Mouse (Mus musculus): ENCODE measurements around the gene Ubox5.
"Not testable (repeated sequence)": the region's sequence is repeated elsewhere in the genome, so short reads cannot be mapped to it uniquely, and the experiment has no call there.

The Ubox5 gene

DNA sequence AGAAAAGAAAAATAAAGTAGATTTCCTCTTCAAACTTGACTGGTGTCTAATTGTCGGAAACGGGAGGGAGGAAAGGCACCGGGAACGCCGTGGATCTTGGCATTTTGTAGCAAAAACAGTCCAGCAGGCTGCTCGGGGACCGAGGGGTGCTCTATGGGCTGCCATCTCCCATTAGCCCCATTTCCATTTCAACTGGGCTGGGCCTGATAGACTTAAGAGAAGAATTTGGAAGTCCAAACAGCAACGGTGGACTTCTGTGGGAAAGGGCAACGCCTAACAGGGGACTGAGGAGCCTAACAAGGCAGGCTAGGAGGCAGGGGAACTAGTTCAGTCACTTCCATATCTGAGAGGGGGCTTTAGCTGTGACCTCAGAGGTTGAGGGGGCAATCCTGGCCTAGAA lies 52.8 kb downstream of the Ubox5 start:
- in situ Hi-C loops (cut with MboI, MseI): no loop called here

DNA sequence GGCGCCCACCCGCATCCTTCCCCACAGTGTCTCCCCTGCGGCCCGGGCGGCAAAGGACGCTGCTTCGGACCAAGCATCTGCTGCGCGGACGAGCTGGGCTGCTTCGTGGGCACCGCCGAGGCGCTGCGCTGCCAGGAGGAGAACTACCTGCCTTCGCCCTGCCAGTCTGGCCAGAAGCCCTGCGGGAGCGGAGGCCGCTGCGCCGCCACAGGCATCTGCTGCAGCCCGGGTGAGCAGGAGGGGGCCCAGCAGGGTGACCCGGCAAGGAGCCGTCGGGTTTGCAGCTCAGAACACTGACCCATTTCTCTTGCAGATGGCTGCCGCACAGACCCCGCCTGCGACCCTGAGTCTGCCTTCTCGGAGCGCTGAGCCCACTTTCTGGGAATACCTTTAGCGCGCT lies 53.3 kb downstream of the Ubox5 start:
- in situ Hi-C loops (cut with MboI, MseI): not testable (repeated sequence)

DNA sequence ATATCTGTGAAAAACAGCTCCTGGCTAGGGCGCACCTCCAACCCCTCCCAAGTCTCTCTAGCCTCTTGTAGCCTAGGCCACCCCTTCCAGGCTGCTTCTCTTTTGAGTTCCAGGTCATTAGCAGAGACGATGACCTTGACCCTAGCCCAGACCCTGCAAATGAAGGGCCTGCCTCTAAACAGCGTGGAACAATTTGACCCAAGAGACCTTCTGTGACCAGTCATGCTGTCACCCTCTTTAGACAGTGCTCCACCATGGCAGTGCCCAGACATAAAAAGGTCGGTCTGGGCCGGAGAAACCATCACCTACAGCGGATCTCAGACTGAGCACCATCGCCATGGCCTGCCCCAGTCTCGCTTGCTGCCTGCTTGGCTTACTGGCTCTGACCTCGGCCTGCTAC lies 54.0 kb downstream of the Ubox5 start, which contains the start of gene Oxt:
Gene Oxt (plus strand): TSS at position 301 of the 400 bp plus-strand sequence.
- in situ Hi-C loops (cut with MboI, MseI): no loop called here

- in situ Hi-C loops (cut with MboI, MseI): no loop called here
These were observed 54.9 kb downstream of the Ubox5 start for GRCm38 (mm10) chr2:130574960-130575359.

DNA sequence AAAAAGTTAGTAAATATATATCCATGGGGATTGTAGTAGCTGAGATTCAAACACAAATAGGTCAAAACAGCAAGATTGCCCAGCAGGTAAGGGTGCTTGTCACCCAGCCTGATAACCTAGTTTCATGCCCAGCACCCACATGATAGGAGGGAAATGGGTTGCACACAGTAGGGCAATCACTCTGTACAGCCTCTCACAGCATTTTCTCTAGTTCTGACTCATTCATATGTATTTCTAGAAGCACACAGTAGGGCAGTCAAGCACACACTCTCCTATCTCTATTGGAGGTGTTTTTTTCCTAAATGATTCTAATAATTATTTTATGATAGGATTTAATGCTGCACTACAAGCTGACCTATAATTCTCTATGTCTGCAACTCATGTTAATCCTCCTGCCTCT lies 59.9 kb downstream of the Ubox5 start:
- in situ Hi-C loops (cut with MboI, MseI): no loop called here

DNA sequence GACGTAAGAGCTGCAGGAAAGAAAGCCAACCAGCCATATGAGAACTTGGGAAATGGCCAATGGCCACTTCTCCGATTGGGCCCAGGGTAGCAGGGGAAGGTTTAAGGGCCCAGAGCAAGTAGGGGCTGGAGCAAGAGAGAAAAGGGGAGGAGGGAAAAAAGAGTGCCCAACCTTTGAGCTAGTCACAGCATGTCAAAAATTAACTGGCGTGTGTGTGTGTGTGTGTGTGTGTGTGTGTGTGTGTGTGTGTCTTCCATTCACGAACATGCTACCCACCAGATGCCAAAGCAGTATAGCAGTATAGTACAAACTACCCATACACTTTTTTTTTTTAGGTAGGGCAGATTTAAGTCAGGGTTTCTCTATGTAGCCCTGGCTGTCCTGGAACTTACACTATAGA lies 60.9 kb downstream of the Ubox5 start:
- in situ Hi-C loops (cut with MboI, MseI): no loop called here

GRCm38 (mm10) chr2:130564983-130565382 lies 64.9 kb downstream of the Ubox5 start:
- in situ Hi-C loops (cut with MboI, MseI): no loop called here

DNA sequence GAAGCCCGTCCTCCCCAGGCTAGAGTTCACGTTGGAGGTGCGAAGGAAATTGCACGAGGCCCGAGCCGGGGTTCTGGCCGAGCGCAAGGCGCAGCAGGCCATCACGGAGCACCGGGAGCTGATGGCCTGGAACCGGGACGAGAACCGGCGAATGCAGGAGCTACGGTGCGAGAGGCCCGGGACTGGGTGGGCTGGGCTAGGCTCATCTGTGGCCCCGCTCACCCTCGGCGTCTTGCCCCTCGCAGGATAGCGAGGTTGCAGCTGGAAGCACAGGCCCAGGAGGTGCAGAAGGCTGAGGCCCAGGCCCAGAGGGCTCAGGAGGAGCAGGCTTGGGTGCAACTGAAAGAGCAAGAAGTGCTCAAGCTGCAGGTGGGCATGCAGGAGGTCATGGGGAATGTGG lies 65.8 kb downstream of the Ubox5 start:
- in situ Hi-C loops (cut with MboI, MseI): no loop called here

GRCm38 (mm10) chr2:130563212-130564055 lies 66.4 kb downstream of the Ubox5 start, which contains the start of gene Mrps26:
TSS of gene Mrps26 (plus strand) at chr2:130563742.
- in situ Hi-C loops (cut with MboI, MseI): no loop called here

DNA sequence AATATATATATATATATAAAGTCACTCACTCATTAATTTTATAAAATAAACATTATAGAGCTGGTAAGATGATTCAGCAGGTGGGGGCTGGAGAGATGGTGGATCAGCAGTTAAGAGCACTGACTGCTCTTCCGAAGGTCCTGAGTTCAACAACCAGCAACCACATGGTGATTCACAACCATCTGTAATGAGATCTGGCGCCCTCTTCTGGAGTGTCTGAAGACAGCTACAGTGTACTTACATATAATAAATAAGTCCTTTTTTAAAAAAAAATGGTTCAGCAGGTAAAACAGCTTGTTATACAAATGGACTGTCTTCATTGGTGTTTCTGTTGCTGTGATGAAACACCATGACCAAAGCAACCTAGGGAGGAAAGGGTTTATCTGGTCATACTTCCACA lies 71.8 kb downstream of the Ubox5 start:
- in situ Hi-C loops (cut with MboI, MseI): loop anchor here (5.0 kb wide), 1 partner anchor 106 kb away; the partner anchor contains the start of gene Ptpra

DNA sequence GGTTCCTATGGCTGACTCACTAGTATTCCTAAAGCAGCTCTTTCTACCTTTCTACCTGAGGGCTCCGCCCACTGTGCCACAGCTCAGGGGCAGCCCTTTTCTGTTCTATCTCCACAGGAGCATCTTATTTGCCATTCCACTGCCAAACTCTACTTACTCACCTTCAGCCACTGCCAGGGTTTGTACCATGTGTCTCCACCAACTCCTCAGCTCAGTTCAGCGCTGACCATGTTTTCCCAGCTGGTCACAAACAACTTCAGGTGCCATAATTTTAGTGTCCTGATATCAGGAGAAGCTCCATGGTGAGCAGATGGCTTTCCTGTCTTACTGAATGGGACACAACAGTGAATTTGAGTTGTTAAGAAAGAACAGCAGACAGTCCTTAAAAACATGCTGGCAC lies 72.4 kb downstream of the Ubox5 start:
- in situ Hi-C loops (cut with MboI, MseI): loop anchor here (5.0 kb wide), 1 partner anchor 105 kb away; the partner anchor contains the start of gene Ptpra

DNA sequence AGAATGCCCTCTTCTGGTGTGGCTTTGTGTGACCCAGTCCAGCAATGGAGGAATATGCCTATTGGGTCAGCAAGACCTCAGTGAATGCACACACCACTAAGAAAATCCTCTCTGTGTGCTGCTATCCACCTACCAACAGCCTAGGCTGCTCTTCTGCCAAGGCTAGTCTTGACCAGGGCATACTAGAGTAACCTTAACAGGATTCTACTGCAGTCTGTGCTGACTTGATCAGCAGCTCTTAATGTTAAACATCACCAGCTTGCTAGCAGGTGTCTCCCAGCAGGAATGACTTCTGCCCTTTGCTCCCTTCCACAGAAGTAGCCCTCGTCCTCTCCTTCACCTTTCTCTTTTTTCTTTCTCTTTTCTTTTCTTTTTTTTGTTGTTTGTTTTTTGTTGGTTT lies 73.5 kb downstream of the Ubox5 start:
- in situ Hi-C loops (cut with MboI, MseI): loop anchor here (5.0 kb wide), 1 partner anchor 104 kb away; the partner anchor contains the start of gene Ptpra

- in situ Hi-C loops (cut with MboI, MseI): loop anchor here (5.0 kb wide), 1 partner anchor 103 kb away; the partner anchor contains the start of gene Ptpra
These were observed 75.0 kb downstream of the Ubox5 start for GRCm38 (mm10) chr2:130554841-130555240.

GRCm38 (mm10) chr2:130546957-130547356 lies 82.9 kb downstream of the Ubox5 start:
- in situ Hi-C loops (cut with MboI, MseI): no loop called here

- in situ Hi-C loops (cut with MboI, MseI): no loop called here
These were observed 89.6 kb downstream of the Ubox5 start for GRCm38 (mm10) chr2:130540266-130540665.

All from T-helper 2 cell (primary cell).